Mouse (Mus musculus): ENCODE data around the gene Ephb1. TPM values are rescaled to one million over a fixed set of nuclear protein-coding genes. Genes with fewer than 3 reads are reported as not detected.

The Ephb1 gene
- polyA plus RNA-seq, 1 experiment from 2014 or later, result 1.0 TPM

DNA sequence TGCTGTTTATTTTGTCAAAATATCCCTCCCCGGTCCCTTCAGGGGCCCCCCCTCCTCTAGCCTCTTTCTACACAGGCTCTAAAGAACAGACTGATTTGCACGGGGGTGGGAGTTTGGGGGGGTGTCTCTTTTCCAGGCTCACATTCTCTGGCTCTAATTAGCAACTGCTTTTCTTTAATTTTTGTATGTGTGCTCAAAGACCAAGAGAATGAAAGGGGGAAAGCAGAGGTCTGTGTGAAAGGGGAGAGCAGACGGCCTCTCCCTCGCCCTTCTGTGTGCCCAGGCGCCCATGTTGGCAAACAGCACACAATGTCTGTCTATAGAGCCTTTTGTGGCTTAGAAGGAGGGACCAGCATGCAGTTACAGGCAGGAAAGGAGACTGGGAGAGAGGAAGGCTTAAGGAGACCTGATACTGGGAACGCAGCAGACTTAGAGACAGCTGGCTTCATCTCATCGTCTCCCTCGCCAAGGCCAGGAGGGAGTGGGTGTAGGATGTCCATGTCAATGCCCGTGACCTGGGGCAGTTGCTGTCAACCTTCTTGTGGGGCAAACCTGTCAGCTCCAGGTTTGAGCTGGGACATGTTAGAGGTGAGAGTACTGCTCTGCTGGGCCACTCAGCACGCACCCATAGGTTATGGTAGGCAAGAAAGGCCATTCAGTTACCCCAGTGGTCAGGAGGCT, 172.5 kb downstream of the Ephb1 start:
- WGBS, result 61% methylated on average over 10 of the region's 10 CpGs
- Histone ChIP-seq H3K27ac (replicated peaks) (no peak overlapping the region), H3K36me3 (ENCODE audit: control insufficient read depth, insufficient read depth, low read length) (no peaks in the 10 kb centered on the region), H3K4me1 (replicated peaks; ENCODE audit: control insufficient read depth, insufficient read depth) (no peaks in the 10 kb centered on the region), H3K4me3 (ENCODE audit: low read depth, low read length) (no peak overlapping the region), H3K9ac (ENCODE audit: low read length) (no peak overlapping the region), H3K9me3 (ENCODE audit: control insufficient read depth, low read length) (no peaks in the 10 kb centered on the region), H3K4me2 (replicated peaks; ENCODE audit: low read depth) (no peak overlapping the region), H3K27me3 (ENCODE audit: control insufficient read depth, insufficient read depth, low read length) (no peaks in the 10 kb centered on the region)
- DNase-seq (ENCODE audit: low spot score) (no peak), ATAC-seq (ENCODE audit: low FRiP score, low TSS enrichment) (no peak)
- TF ChIP-seq CTCF (IDR thresholded peaks at IDR 0.05; ENCODE audit: low read depth) (no peak), EP300 (optimal IDR thresholded peaks at IDR 0.05) (no peak)

DNA sequence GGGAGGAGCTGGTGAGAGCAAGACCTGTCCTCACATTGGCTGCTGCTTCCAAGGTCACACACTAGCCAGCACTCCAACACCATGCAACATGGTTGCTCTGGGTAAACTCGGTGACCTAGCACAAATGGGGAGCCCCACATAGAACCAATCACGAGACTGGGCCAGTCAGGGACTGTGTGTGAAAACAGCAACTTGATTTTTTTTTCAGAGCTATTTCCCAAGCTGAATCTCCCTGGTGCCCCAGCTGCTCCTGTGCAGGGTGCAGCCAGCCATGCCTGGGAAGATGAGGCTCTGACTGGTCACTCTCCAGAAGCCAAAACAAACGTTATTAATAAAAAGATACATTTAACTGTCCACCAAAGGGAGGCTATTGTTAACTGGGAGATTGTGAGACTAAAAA, 173.2 kb downstream of the Ephb1 start:
- Histone ChIP-seq H3K4me2 (replicated peaks; ENCODE audit: low read depth) (no peak overlapping the region), H3K27ac (replicated peaks) (no peak overlapping the region), H3K4me1 (replicated peaks; ENCODE audit: control insufficient read depth, insufficient read depth) (no peaks in the 10 kb centered on the region), H3K27me3 (ENCODE audit: control insufficient read depth, insufficient read depth, low read length) (no peaks in the 10 kb centered on the region), H3K4me3 (ENCODE audit: low read depth, low read length) (no peak overlapping the region), H3K9me3 (ENCODE audit: control insufficient read depth, low read length) (no peaks in the 10 kb centered on the region), H3K36me3 (ENCODE audit: control insufficient read depth, insufficient read depth, low read length) (no peaks in the 10 kb centered on the region), H3K9ac (ENCODE audit: low read length) (no peak overlapping the region)
- no peak for TF ChIP-seq EP300 (optimal IDR thresholded peaks at IDR 0.05)
- no peak for TF ChIP-seq CTCF (IDR thresholded peaks at IDR 0.05; ENCODE audit: low read depth)
- no peak for ATAC-seq (ENCODE audit: low FRiP score, low TSS enrichment)
- 37% methylated on average over 3 of the region's 3 CpGs for WGBS
- DNase-seq (ENCODE audit: low spot score), result no peak

DNA sequence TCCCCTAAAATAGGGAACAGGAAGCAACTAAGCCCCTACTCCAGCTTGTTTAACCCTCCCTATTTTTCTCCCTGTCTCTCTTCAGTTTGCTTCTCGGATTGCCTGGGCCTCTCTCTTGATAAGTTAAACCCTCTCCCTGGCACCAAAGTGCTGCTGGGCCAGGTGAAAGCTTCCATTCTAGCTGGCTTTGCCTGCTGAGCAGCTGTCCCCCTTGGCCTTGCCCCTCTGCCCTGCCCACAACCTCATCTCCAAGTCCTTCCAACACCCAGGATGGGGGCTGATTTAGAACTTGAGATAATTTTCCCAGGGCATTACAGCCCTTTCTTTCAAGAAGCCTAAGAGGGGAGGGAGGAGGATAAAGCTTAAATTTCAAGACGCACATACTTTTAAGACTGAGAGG, 174.0 kb downstream of the Ephb1 start:
- ATAC-seq (ENCODE audit: low FRiP score, low TSS enrichment) (no peak), DNase-seq (ENCODE audit: low spot score) (no peak)
- no peak overlapping the region for H3K4me3 ChIP-seq (ENCODE audit: low read depth, low read length)
- no peaks in the 10 kb centered on the region for H3K4me1 ChIP-seq (replicated peaks; ENCODE audit: control insufficient read depth, insufficient read depth)
- H3K27ac ChIP-seq (replicated peaks), result no peak overlapping the region
- TF ChIP-seq EP300 (optimal IDR thresholded peaks at IDR 0.05) (no peak), CTCF (IDR thresholded peaks at IDR 0.05; ENCODE audit: low read depth) (no peak)
- WGBS, result 50% methylated on average over 2 of the region's 2 CpGs
- H3K9me3 ChIP-seq (ENCODE audit: control insufficient read depth, low read length), result no peaks in the 10 kb centered on the region
- H3K9ac ChIP-seq (ENCODE audit: low read length), result no peak overlapping the region
- no peaks in the 10 kb centered on the region for H3K36me3 ChIP-seq (ENCODE audit: control insufficient read depth, insufficient read depth, low read length)
- no peaks in the 10 kb centered on the region for H3K27me3 ChIP-seq (ENCODE audit: control insufficient read depth, insufficient read depth, low read length)
- H3K4me2 ChIP-seq (replicated peaks; ENCODE audit: low read depth), result no peak overlapping the region

DNA sequence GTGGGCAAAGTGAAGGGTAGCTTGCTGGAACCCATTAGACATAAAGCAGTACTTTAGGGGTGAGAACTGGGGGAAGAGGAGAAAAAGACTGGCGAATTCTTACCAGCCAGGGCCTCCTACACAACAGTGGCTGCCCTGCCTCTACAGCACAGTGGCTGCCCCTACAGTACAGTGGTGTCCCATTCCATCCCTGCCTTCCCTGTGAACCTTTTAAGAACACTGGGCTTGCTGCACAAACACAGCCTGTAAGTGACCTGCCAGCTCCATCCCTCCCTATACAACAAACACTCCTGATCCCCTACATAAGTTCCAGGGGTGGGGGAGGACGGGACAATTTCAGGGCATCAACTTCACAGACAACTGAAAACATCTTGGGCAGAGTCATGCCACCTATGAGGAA, 174.4 kb downstream of the Ephb1 start:
- H3K4me2 ChIP-seq (replicated peaks; ENCODE audit: low read depth), result no peak overlapping the region
- no peak overlapping the region for H3K9ac ChIP-seq (ENCODE audit: low read length)
- no peak for DNase-seq (ENCODE audit: low spot score)
- TF ChIP-seq EP300 (optimal IDR thresholded peaks at IDR 0.05) (no peak), CTCF (IDR thresholded peaks at IDR 0.05; ENCODE audit: low read depth) (no peak)
- H3K36me3 ChIP-seq (ENCODE audit: control insufficient read depth, insufficient read depth, low read length), result no peaks in the 10 kb centered on the region
- ATAC-seq (ENCODE audit: low FRiP score, low TSS enrichment), result no peak
- 61% methylated on average over 2 of the region's 2 CpGs for WGBS
- no peaks in the 10 kb centered on the region for H3K27me3 ChIP-seq (ENCODE audit: control insufficient read depth, insufficient read depth, low read length)
- no peaks in the 10 kb centered on the region for H3K9me3 ChIP-seq (ENCODE audit: control insufficient read depth, low read length)
- no peak overlapping the region for H3K27ac ChIP-seq (replicated peaks)
- no peak overlapping the region for H3K4me3 ChIP-seq (ENCODE audit: low read depth, low read length)
- no peaks in the 10 kb centered on the region for H3K4me1 ChIP-seq (replicated peaks; ENCODE audit: control insufficient read depth, insufficient read depth)

DNA sequence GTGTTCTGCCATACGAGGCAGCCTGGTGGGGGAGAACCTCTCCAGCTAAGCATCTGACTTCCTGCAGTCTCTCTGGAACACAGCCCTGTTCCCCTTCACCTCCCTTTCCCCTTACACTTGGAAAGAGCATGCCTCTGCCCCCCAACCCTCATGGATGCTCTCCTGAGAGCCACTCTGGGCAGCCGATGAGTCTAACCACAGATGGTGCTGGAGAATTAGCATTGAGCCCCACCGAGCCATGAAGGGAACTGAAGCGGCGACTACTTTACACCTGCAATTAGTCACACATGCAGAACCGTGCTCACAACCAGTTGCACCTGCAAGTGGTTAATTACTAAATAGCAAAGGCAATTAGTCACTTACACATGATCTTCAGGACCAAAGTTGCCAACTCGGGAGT, 184.8 kb downstream of the Ephb1 start:
- H3K4me1 ChIP-seq (replicated peaks; ENCODE audit: control insufficient read depth, insufficient read depth), result no peaks in the 10 kb centered on the region
- H3K27me3 ChIP-seq (ENCODE audit: control insufficient read depth, insufficient read depth, low read length), result no peaks in the 10 kb centered on the region
- H3K9ac ChIP-seq (ENCODE audit: low read length), result no peak overlapping the region
- DNase-seq (ENCODE audit: low spot score), result no peak
- TF ChIP-seq EP300 (optimal IDR thresholded peaks at IDR 0.05) (no peak), CTCF (IDR thresholded peaks at IDR 0.05; ENCODE audit: low read depth) (no peak)
- no peak overlapping the region for H3K4me2 ChIP-seq (replicated peaks; ENCODE audit: low read depth)
- H3K36me3 ChIP-seq (ENCODE audit: control insufficient read depth, insufficient read depth, low read length), result no peaks in the 10 kb centered on the region
- no peak overlapping the region for H3K4me3 ChIP-seq (ENCODE audit: low read depth, low read length)
- H3K9me3 ChIP-seq (ENCODE audit: control insufficient read depth, low read length), result no peaks in the 10 kb centered on the region
- no peak overlapping the region for H3K27ac ChIP-seq (replicated peaks)
- no peak for ATAC-seq (ENCODE audit: low FRiP score, low TSS enrichment)
- 77% methylated on average over 7 of the region's 7 CpGs for WGBS

DNA sequence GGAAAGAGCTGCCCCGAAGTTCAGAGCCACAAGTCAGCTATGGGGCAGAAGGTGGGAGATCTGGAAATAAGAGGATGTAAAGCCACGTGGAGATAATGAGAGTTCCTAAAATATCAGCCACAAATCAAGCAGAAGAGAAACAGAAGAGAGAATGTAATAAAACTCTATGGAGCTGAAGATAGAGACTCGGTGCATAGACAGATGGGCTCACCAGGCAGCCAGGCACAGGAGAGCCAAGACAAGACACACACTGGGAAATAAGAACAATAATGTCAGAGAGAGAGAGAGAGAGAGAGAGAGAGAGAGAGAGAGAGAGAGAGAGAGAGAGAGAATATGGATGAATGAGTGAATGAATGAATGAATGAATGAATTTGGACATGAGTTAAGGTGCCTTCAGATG, 198.6 kb downstream of the Ephb1 start:
- Histone ChIP-seq H3K27ac (replicated peaks) (no peak overlapping the region), H3K4me3 (ENCODE audit: low read depth, low read length) (no peak overlapping the region), H3K27me3 (ENCODE audit: control insufficient read depth, insufficient read depth, low read length) (no peaks in the 10 kb centered on the region), H3K9me3 (ENCODE audit: control insufficient read depth, low read length) (no peaks in the 10 kb centered on the region), H3K4me2 (replicated peaks; ENCODE audit: low read depth) (no peak overlapping the region), H3K4me1 (replicated peaks; ENCODE audit: control insufficient read depth, insufficient read depth) (no peaks in the 10 kb centered on the region), H3K36me3 (ENCODE audit: control insufficient read depth, insufficient read depth, low read length) (no peaks in the 10 kb centered on the region), H3K9ac (ENCODE audit: low read length) (no peak overlapping the region)
- DNase-seq (ENCODE audit: low spot score) (no peak), ATAC-seq (ENCODE audit: low FRiP score, low TSS enrichment) (no peak)
- TF ChIP-seq CTCF (IDR thresholded peaks at IDR 0.05; ENCODE audit: low read depth) (no peak), EP300 (optimal IDR thresholded peaks at IDR 0.05) (no peak)
- WGBS, result 69% methylated on average over 3 of the region's 3 CpGs
